Mouse (Mus musculus) neural tube, embryonic 13.5 days (tissue): ENCODE data around the gene Ctsh. TPM values are rescaled to one million over a fixed set of nuclear protein-coding genes. Genes with fewer than 3 reads are reported as not detected.
A peak's percentile ranks its signal among the peaks of the same experiment; 100 is the strongest.

Experiments
- ATAC-seq: fragments of 200-750 bp; cut with Nextera tagmentation; 2 replicates; pipeline ENCODE4 v1.8.0; 2017; ENCODE audit warnings: low read depth, mild to moderate bottlenecking, moderate TSS enrichment, moderate library complexity
- H3K27ac ChIP-seq: fragments of 300-500 bp; sonication (generic); replicated peaks from 2 replicates; pipeline ENCODE4 v1.5.1; 2015; ENCODE audit warnings: moderate library complexity, mild to moderate bottlenecking, inconsistent platforms
- H3K27me3 ChIP-seq: fragments of 300-500 bp; sonication (generic); 2 replicates; pipeline ENCODE4 v1.6.1; 2015; ENCODE audit warnings: mild to moderate bottlenecking, inconsistent platforms
- H3K36me3 ChIP-seq: fragments of 300-500 bp; sonication (generic); 2 replicates; pipeline ENCODE4 v1.6.1; 2015; ENCODE audit warnings: mild to moderate bottlenecking, inconsistent platforms
- H3K4me1 ChIP-seq: fragments of 300-500 bp; sonication (generic); replicated peaks from 2 replicates; pipeline ENCODE4 v1.6.1; 2015; ENCODE audit warnings: inconsistent platforms
- H3K4me2 ChIP-seq: fragments of 300-500 bp; sonication (generic); 2 replicates; pipeline ENCODE4 v1.6.1; 2015; ENCODE audit warnings: inconsistent platforms, mild to moderate bottlenecking, moderate library complexity
- H3K4me3 ChIP-seq: fragments of 300-500 bp; sonication (generic); 2 replicates; pipeline ENCODE4 v1.5.1; 2015; ENCODE audit warnings: mild to moderate bottlenecking, inconsistent platforms
- H3K9ac ChIP-seq: fragments of 300-500 bp; sonication (generic); 2 replicates; pipeline ENCODE4 v1.6.1; 2015; ENCODE audit warnings: moderate library complexity, mild to moderate bottlenecking, inconsistent platforms
- H3K9me3 ChIP-seq: fragments of 300-500 bp; sonication (generic); 2 replicates; pipeline ENCODE4 v1.6.1; 2016; ENCODE audit warnings: inconsistent platforms
- WGBS: fragments of 180-500 bp; shearing (Covaris S2); methylation state at CpG from one replicate; pipeline ENCODE4 v1.1.7; 2015; 5-methylcytosine and 5-hydroxymethylcytosine counted together
- polyA plus RNA-seq: library from polyadenylated mRNA; unstranded; fragments of >200 nt; fragmentation: Nextera tagmentation; extraction: Ambion mirVana; gene quantifications from 2 replicates; pipeline ENCODE4 v1.2.1, GENCODE M21; 2015

Gene Ctsh
- polyA plus RNA-seq: 29.5 and 34.0 TPM in 2 replicates

DNA sequence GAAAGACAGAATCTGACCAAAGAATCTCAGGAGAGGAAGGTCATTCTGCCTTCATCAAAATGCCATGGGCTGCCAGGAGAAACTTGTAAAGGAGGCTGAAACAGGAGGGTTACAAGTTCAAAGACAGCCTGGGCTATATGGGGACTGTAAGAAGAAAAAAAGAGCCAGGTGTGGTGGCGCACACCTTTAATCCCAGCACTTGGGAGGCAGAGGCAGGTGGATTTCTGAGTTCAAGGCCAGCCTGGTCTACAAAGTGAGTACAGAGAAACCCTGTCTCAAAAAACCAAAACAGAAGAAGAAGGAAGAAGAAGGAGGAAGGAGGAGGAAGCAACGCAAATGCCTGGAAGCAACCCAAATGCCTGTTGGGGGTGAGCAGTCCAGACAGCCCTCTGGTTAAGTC, at the start of gene Ctsh:
Ctsh (plus strand) TSS at position 301 of the 400 bp plus-strand sequence.
- no peak for ATAC-seq
- Histone ChIP-seq H3K4me1 (peaks cover 11% of the 10 kb centered on the region), H3K9ac (peak within 1 kb of the TSS; percentile 65), H3K9me3 (no peaks in the 10 kb centered on the region), H3K27ac (no peak within 1 kb of the TSS), H3K4me2 (peak within 1 kb of the TSS; percentile 69), H3K36me3 (no peaks in the 10 kb centered on the region), H3K27me3 (peaks cover 16% of the 10 kb centered on the region), H3K4me3 (peak within 1 kb of the TSS; percentile 41)
- 84% methylated on average over 2 of the region's 2 CpGs for WGBS

DNA sequence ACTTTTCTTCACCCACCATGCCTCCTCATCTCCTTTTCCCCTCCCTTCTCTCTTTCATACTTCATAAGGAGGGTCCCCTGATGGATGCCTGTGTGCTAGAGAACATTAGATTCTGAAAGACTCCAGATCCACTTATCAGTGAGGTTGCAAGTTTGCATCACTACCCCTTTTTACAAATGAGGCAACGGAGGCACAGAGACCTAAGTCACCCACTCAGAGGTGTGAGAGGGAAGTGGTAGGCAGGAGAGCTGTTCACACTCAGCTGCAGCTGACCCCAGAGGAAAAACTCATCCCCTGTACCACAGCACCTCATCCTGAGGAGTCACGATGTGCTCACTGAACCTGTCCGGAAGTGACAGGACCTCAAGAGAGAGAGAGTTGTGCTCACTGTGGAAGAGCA, 47.5 kb upstream of the Ctsh start:
- WGBS: 94% methylated on average over 3 of the region's 3 CpGs
- Histone ChIP-seq H3K9me3 (no peaks in the 10 kb centered on the region), H3K9ac (no peak overlapping the region), H3K4me1 (no peaks in the 10 kb centered on the region), H3K4me2 (no peak overlapping the region), H3K36me3 (no peaks in the 10 kb centered on the region), H3K4me3 (no peak overlapping the region), H3K27ac (no peak overlapping the region), H3K27me3 (no peaks in the 10 kb centered on the region)
- ATAC-seq: no peak

DNA sequence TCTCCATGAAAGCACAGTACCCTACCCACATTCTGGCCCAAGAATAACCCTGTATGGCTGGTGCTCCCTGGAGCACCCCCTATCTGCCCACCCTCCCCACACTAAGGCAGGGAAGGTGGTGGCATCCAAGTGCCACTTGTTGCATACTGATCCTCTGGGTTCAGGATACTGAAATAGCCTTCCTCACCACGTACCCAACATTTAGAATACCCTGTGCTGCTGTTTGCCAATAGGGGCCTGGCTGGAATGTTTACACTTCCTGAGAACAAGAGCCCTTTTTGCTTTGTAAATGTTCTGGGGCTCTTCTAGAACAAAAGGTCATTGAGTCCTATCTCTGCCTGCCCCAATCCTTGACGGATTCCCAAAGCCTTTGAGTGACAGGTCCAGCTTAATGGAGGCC, 46.9 kb upstream of the Ctsh start:
- Histone ChIP-seq H3K27me3 (no peaks in the 10 kb centered on the region), H3K36me3 (no peaks in the 10 kb centered on the region), H3K4me3 (no peak overlapping the region), H3K4me1 (no peaks in the 10 kb centered on the region), H3K27ac (no peak overlapping the region), H3K9me3 (no peaks in the 10 kb centered on the region), H3K9ac (no peak overlapping the region), H3K4me2 (no peak overlapping the region)
- no peak for ATAC-seq
- WGBS: 26% methylated on average over 2 of the region's 2 CpGs

DNA sequence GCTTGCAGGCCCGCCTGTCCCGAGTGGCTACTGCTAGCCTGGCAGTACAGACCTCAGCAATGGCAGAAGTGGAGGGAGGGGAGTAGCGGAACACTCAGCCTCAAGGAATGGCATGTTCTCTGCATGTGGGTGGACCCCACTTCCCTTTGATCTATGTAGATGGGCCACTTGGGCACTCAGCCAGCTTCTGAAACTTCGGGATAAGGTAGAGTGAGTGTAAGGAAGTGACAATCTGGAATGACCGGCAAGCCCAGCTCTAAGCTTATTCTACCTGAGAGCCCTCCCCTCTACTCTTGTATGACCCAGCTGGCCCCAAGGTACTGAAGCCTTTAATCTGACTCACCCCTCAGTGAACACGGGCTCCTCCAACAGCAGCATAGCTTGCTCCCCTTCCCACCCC, 45.8 kb upstream of the Ctsh start:
- H3K27me3 ChIP-seq: no peaks in the 10 kb centered on the region
- no peaks in the 10 kb centered on the region for H3K4me1 ChIP-seq
- no peak overlapping the region for H3K4me2 ChIP-seq
- H3K9me3 ChIP-seq: no peaks in the 10 kb centered on the region
- no peak overlapping the region for H3K4me3 ChIP-seq
- no peak overlapping the region for H3K9ac ChIP-seq
- H3K27ac ChIP-seq: no peak overlapping the region
- 83% methylated on average over 6 of the region's 6 CpGs for WGBS
- no peak for ATAC-seq
- no peaks in the 10 kb centered on the region for H3K36me3 ChIP-seq

DNA sequence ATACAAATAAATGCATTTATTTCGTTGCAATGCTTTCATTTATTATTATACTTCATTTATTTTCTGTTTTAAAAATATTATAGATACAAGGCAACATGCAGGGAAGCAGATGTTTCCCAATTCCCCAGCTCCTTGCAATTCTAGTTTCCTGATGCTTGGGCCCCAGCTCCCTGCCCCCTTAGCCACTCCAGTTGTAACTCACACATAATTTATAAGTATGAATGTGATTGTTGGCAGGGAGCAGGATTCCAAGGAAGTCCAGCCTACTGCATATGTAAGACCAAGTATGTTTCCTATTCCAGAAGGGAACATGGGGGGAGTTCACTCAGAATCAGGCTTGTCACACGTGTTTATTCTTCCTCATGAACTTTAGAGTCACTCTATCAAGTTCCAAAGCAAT, 42.1 kb upstream of the Ctsh start:
- Histone ChIP-seq H3K27ac (no peak overlapping the region), H3K9me3 (no peaks in the 10 kb centered on the region), H3K36me3 (no peaks in the 10 kb centered on the region), H3K27me3 (no peaks in the 10 kb centered on the region), H3K4me2 (no peak overlapping the region), H3K4me1 (no peaks in the 10 kb centered on the region), H3K9ac (no peak overlapping the region), H3K4me3 (no peak overlapping the region)
- no peak for ATAC-seq
- WGBS: 71% methylated on average over 2 of the region's 2 CpGs

DNA sequence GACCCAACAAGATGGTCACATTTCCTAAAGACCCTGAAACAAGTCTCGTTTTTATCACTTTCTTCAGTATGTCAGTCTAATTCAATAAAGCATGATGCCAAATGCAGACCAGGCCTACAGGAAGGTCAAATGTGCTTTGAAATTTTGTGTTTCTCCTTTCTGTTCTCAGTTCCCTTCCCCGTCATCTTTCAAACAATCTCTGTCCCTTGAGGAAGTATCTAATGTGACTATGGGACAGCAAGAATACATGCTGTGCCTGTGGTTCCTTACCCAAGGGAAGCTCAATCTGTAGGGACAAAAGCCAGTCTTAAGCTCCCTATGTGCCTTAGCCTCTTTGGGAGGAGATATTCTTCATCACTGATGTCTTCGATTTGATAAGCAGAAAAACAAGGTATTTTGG, 39.3 kb upstream of the Ctsh start:
- Histone ChIP-seq H3K9me3 (no peaks in the 10 kb centered on the region), H3K4me3 (no peak overlapping the region), H3K4me1 (no peaks in the 10 kb centered on the region), H3K27me3 (no peaks in the 10 kb centered on the region), H3K36me3 (no peaks in the 10 kb centered on the region), H3K27ac (no peak overlapping the region), H3K4me2 (no peak overlapping the region), H3K9ac (no peak overlapping the region)
- no peak for ATAC-seq
- 86% methylated on average over 3 of the region's 3 CpGs for WGBS

DNA sequence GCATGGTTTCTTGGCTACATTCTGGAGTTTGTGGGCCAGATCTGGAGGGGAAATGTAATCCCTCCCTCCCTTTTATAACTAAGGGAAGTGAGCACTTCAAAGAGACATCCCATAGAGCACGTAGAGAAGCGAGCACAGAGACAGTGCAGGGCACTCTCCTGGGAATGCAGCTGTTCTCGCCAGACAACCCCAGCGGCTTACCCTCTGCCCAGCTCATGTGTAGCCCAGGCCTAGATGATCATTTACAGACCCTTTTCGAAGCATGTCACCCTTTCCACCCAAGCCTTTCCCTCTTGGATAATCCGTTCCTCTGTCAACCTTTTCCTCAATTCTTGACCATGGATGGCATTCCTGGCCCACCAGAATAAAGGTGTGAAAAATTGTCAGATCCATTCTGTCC, 37.7 kb upstream of the Ctsh start:
- Histone ChIP-seq H3K27ac (no peak overlapping the region), H3K4me1 (no peaks in the 10 kb centered on the region), H3K9me3 (no peaks in the 10 kb centered on the region), H3K36me3 (no peaks in the 10 kb centered on the region), H3K4me3 (no peak overlapping the region), H3K4me2 (no peak overlapping the region), H3K27me3 (no peaks in the 10 kb centered on the region), H3K9ac (no peak overlapping the region)
- 81% methylated on average over 6 of the region's 6 CpGs for WGBS
- no peak for ATAC-seq

DNA sequence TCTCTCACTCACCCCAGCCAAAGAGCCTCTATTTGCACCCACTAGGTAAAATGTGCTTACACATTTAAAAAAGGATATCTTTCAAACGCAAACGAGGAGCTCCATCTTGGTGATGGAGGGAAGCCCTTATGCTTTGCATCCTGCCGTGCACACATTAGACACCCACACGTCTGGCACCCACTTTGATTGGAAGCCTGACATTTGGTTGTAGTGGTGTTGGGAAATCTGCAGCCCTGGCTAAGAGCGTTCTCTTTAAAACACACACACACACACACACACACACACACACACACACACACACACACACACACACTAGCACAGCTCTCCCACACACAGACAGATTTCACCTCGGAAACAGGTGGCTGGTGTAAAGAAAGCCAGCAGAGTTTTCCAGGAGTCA, 33.1 kb upstream of the Ctsh start:
- no peak for ATAC-seq
- Histone ChIP-seq H3K27me3 (no peaks in the 10 kb centered on the region), H3K27ac (no peak overlapping the region), H3K9ac (no peak overlapping the region), H3K36me3 (no peaks in the 10 kb centered on the region), H3K4me2 (no peak overlapping the region), H3K4me3 (no peak overlapping the region), H3K9me3 (no peaks in the 10 kb centered on the region), H3K4me1 (no peaks in the 10 kb centered on the region)
- 81% methylated on average over 6 of the region's 6 CpGs for WGBS

DNA sequence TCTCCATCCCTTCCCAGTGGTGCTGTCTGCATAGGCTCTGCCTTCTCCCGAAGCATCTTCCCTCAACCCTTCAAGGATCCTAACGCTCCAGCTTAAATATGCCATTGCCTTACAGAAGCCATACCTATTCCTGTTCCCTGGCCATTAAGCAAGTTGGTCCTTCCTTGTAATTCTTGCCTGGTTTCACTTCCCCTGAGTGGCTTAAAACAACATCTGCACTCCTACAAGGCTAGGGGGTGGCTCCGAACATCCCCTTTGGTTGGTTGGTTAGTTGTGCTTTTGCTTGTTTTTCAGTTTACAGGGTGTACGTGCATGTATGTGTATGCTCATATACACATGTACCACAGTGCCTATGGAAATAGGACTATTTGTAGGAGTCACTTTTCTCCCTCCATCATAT, 32.5 kb upstream of the Ctsh start:
- H3K27me3 ChIP-seq: no peaks in the 10 kb centered on the region
- no peak overlapping the region for H3K4me2 ChIP-seq
- ATAC-seq: no peak
- no peak overlapping the region for H3K27ac ChIP-seq
- H3K36me3 ChIP-seq: no peaks in the 10 kb centered on the region
- H3K4me1 ChIP-seq: no peaks in the 10 kb centered on the region
- no peak overlapping the region for H3K4me3 ChIP-seq
- H3K9ac ChIP-seq: no peak overlapping the region
- WGBS: 97% methylated on average over 4 of the region's 4 CpGs
- no peaks in the 10 kb centered on the region for H3K9me3 ChIP-seq

DNA sequence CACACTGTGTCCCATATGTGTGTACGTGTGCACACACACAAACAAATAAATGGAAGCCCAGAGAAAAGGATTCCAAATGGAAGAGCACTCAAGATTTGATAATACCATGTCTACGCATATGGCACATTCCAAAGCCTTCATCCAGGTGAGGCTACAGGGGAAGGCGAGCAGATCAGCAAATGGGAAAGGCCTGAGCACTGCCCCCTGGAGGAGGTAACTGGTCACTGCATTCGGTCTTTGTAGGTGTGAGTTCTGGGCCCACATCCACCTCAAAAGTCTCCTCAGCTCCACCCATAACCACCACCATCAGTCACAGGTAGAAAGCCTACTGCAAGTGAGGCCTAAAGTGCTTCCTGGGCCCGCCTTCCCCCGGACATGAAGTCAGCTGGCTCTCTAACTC, 26.2 kb upstream of the Ctsh start:
- H3K4me3 ChIP-seq: no peak overlapping the region

DNA sequence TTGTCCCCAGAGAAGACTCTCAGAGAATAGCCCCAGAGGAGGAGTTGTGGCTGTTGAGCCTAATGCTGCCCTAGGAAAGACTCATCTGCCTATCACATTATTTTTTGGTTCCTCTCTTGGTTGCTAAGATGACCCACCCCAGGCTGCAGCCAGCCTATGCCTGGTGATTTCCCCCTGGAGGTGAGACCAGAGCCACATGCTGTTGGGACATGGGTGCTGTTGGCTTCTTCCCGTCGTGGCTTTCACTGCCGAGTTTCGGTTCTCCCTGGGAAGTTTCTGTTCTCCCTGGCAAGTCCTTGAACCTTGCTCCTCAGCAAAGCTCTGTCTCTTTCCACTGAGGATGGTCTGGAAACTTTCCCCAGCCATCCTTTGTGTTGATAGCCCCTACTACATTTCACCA, 20.0 kb upstream of the Ctsh start:
- WGBS: 94% methylated on average over 4 of the region's 4 CpGs
- no peak overlapping the region for H3K4me3 ChIP-seq
- no peak for ATAC-seq

More for the DNA sequence above, 26.2 kb upstream of the Ctsh start:
- 84% methylated on average over 6 of the region's 6 CpGs for WGBS
- no peaks in the 10 kb centered on the region for H3K4me1 ChIP-seq
- no peak overlapping the region for H3K9ac ChIP-seq
- ATAC-seq: no peak
- H3K4me2 ChIP-seq: no peak overlapping the region
- H3K27ac ChIP-seq: no peak overlapping the region
- no peaks in the 10 kb centered on the region for H3K36me3 ChIP-seq
- H3K9me3 ChIP-seq: no peaks in the 10 kb centered on the region
- no peaks in the 10 kb centered on the region for H3K27me3 ChIP-seq

DNA sequence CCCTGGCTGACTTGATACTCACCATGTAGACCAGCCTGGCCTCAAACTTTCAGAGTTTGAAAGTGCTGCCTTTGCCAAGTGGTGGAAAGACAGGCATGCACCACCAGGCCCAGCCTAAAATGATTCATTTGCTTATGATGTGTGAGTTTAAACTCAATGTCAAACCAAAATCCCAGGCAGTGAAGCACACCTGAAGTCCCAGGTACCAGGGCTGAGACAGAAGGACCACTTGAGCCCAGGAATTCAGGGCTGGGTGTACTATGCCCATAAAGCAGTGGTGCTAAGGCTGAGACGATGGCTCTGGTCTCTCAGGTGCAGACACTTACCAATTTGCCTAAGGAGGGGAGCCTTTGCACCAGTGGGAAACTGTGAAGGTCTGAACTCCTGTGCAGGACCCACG, 18.8 kb upstream of the Ctsh start:
- 77% methylated on average over 2 of the region's 2 CpGs for WGBS
- H3K4me2 ChIP-seq: no peak overlapping the region
- no peak overlapping the region for H3K27ac ChIP-seq
- H3K27me3 ChIP-seq: no peaks in the 10 kb centered on the region
- H3K9ac ChIP-seq: no peak overlapping the region
- H3K4me3 ChIP-seq: no peak overlapping the region
- no peaks in the 10 kb centered on the region for H3K36me3 ChIP-seq
- no peak for ATAC-seq
- no peaks in the 10 kb centered on the region for H3K9me3 ChIP-seq
- H3K4me1 ChIP-seq: no peaks in the 10 kb centered on the region

More for the DNA sequence above, 20.0 kb upstream of the Ctsh start:
- Histone ChIP-seq H3K27me3 (no peaks in the 10 kb centered on the region), H3K9me3 (no peaks in the 10 kb centered on the region), H3K9ac (no peak overlapping the region), H3K36me3 (no peaks in the 10 kb centered on the region), H3K27ac (no peak overlapping the region), H3K4me1 (no peaks in the 10 kb centered on the region), H3K4me2 (no peak overlapping the region)

DNA sequence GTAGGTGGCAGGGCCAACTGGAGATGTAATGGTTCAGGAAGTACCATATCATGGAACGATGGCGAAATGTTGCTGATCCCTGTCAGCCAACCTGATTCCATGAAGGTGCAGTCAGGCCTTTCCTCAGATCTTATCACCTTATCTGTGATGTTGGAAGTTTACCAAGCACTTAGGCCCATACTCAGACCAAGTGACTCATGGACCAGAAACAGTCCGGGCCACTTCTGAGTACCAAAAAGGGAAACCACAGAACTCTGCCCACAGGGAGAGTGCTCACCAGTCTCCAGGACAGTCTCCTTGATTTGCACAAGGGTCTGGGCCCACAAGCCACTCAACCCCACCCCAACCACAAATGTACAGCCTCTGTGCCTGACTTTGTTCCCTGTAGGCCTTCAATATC, 18.2 kb upstream of the Ctsh start:
- WGBS: 91% methylated on average over 3 of the region's 3 CpGs
- no peak overlapping the region for H3K9ac ChIP-seq

More for the DNA sequence above, 18.2 kb upstream of the Ctsh start:
- no peak for ATAC-seq
- no peak overlapping the region for H3K4me2 ChIP-seq
- no peaks in the 10 kb centered on the region for H3K4me1 ChIP-seq
- no peaks in the 10 kb centered on the region for H3K9me3 ChIP-seq
- H3K27ac ChIP-seq: no peak overlapping the region
- H3K27me3 ChIP-seq: no peaks in the 10 kb centered on the region
- H3K4me3 ChIP-seq: no peak overlapping the region
- no peaks in the 10 kb centered on the region for H3K36me3 ChIP-seq
